Mouse (Mus musculus): ENCODE results near the gene Pgap3. TPM values are rescaled to one million over a fixed set of nuclear protein-coding genes. Genes with fewer than 3 reads are reported as not detected.

The Pgap3 gene
- total RNA-seq, 2 experiments from 2014 or later = 10.2 to 11.9 TPM

- no peak for DNase-seq (ENCODE audit: extremely low spot score in 1 of 2, low spot score in 2 of 2)
- TF ChIP-seq CTCF (IDR thresholded peaks at IDR 0.05) = no peak
- intact Hi-C loops (cut with DNase I) = loop anchor here (5.0 kb wide), 1 partner anchor 78 kb away; the partner anchor contains the start of gene Stard3
- no peak overlapping the region for H3K4me3 ChIP-seq
- H3K27ac ChIP-seq = no peak overlapping the region
Measured at GRCm38 (mm10) chr11:98435723-98436122, 35.4 kb upstream of the Pgap3 start.

GRCm38 (mm10) chr11:98431743-98432502 lies 31.6 kb upstream of the Pgap3 start:
- intact Hi-C loops (cut with DNase I) = no loop called here
- DNase-seq (ENCODE audit: extremely low spot score in 1 of 2, low spot score in 2 of 2) = no peak
- Histone ChIP-seq H3K4me3 (no peak overlapping the region), H3K27ac (no peak overlapping the region)
- TF ChIP-seq CTCF (IDR thresholded peaks at IDR 0.05) = no peak

GRCm38 (mm10) chr11:98428436-98428835 lies 28.1 kb upstream of the Pgap3 start:
- DNase-seq (ENCODE audit: extremely low spot score in 1 of 2, low spot score in 2 of 2) = no peak
- intact Hi-C loops (cut with DNase I) = no loop called here
- TF ChIP-seq CTCF (IDR thresholded peaks at IDR 0.05) = no peak
- H3K27ac ChIP-seq = no peak overlapping the region
- no peak overlapping the region for H3K4me3 ChIP-seq

GRCm38 (mm10) chr11:98426592-98426991 lies 26.3 kb upstream of the Pgap3 start:
- H3K4me3 ChIP-seq = no peak overlapping the region
- no peak overlapping the region for H3K27ac ChIP-seq
- no peak for TF ChIP-seq CTCF (IDR thresholded peaks at IDR 0.05)
- intact Hi-C loops (cut with DNase I) = no loop called here
- DNase-seq (ENCODE audit: extremely low spot score in 1 of 2, low spot score in 2 of 2) = no peak

- H3K4me3 ChIP-seq = no peak overlapping the region
- no peak for TF ChIP-seq CTCF (IDR thresholded peaks at IDR 0.05)
- intact Hi-C loops (cut with DNase I) = no loop called here
- no peak for DNase-seq (ENCODE audit: extremely low spot score in 1 of 2, low spot score in 2 of 2)
- H3K27ac ChIP-seq = no peak overlapping the region
Measured at GRCm38 (mm10) chr11:98418939-98419547, 18.8 kb upstream of the Pgap3 start.

GRCm38 (mm10) chr11:98418273-98418672 lies 18.0 kb upstream of the Pgap3 start:
- no peak for DNase-seq (ENCODE audit: extremely low spot score in 1 of 2, low spot score in 2 of 2)
- intact Hi-C loops (cut with DNase I) = no loop called here
- H3K4me3 ChIP-seq = no peak overlapping the region
- TF ChIP-seq CTCF (IDR thresholded peaks at IDR 0.05) = no peak
- no peak overlapping the region for H3K27ac ChIP-seq

GRCm38 (mm10) chr11:98417074-98417473 lies 16.8 kb upstream of the Pgap3 start:
- Histone ChIP-seq H3K4me3 (no peak overlapping the region), H3K27ac (no peak overlapping the region)
- TF ChIP-seq CTCF (IDR thresholded peaks at IDR 0.05) = no peak
- no peak for DNase-seq (ENCODE audit: extremely low spot score in 1 of 2, low spot score in 2 of 2)
- intact Hi-C loops (cut with DNase I) = no loop called here

GRCm38 (mm10) chr11:98414162-98414561 lies 13.9 kb upstream of the Pgap3 start:
- no peak for DNase-seq (ENCODE audit: extremely low spot score in 1 of 2, low spot score in 2 of 2)
- Histone ChIP-seq H3K27ac (no peak overlapping the region), H3K4me3 (no peak overlapping the region)
- no peak for TF ChIP-seq CTCF (IDR thresholded peaks at IDR 0.05)
- intact Hi-C loops (cut with DNase I) = no loop called here

- TF ChIP-seq CTCF (IDR thresholded peaks at IDR 0.05) = no peak
- intact Hi-C loops (cut with DNase I) = no loop called here
- no peak overlapping the region for H3K27ac ChIP-seq
- H3K4me3 ChIP-seq = no peak overlapping the region
- DNase-seq (ENCODE audit: extremely low spot score in 1 of 2, low spot score in 2 of 2) = no peak
Measured at GRCm38 (mm10) chr11:98413731-98414130, 13.4 kb upstream of the Pgap3 start.

- DNase-seq (ENCODE audit: extremely low spot score in 1 of 2, low spot score in 2 of 2) = no peak
- intact Hi-C loops (cut with DNase I) = no loop called here
- Histone ChIP-seq H3K4me3 (peak overlapping the region; percentile 46), H3K27ac (no peak overlapping the region)
- no peak for TF ChIP-seq CTCF (IDR thresholded peaks at IDR 0.05)
Measured at GRCm38 (mm10) chr11:98412797-98413301, 12.6 kb upstream of the Pgap3 start.

- Histone ChIP-seq H3K4me3 (peak within 1 kb of the TSS; percentile 46), H3K27ac (no peak within 1 kb of the TSS)
- no peak for TF ChIP-seq CTCF (IDR thresholded peaks at IDR 0.05)
- intact Hi-C loops (cut with DNase I) = no loop called here
- DNase-seq (ENCODE audit: extremely low spot score in 1 of 2, low spot score in 2 of 2) = peak; percentile 26 to 41
Measured at GRCm38 (mm10) chr11:98412273-98412796, 12.0 kb upstream of the Pgap3 start, which contains the start of gene Erbb2. Erbb2 (plus strand) TSS chr11:98412470.

GRCm38 (mm10) chr11:98409341-98409822 lies 9.1 kb upstream of the Pgap3 start:
- no peak overlapping the region for H3K4me3 ChIP-seq
- no peak for TF ChIP-seq CTCF (IDR thresholded peaks at IDR 0.05)
- H3K27ac ChIP-seq = no peak overlapping the region
- DNase-seq (ENCODE audit: extremely low spot score in 1 of 2, low spot score in 2 of 2) = no peak
- intact Hi-C loops (cut with DNase I) = no loop called here
